Mouse (Mus musculus) midbrain, embryonic 14.5 days (tissue): Measurements from ENCODE around the gene Zfp90. TPM values are rescaled to one million over a fixed set of nuclear protein-coding genes. Genes with fewer than 3 reads are reported as not detected.

Experiments
- polyA plus RNA-seq: library from polyadenylated mRNA; unstranded; fragments of >200 nt; fragmentation: Nextera tagmentation; extraction: Ambion mirVana; gene quantifications from 2 replicates; pipeline ENCODE4 v1.2.1, GENCODE M21; 2014

Gene Zfp90
- polyA plus RNA-seq, 1 experiment from 2014 or later = 50.7 TPM

Other genes starting within 250 kb of the Zfp90 start
- gene Slc7a6, start 246.5 kb upstream of the Zfp90 start, polyA plus RNA-seq = 76.1 and 77.8 TPM in 2 replicates
- gene Slc7a6os, start 204.4 kb upstream of the Zfp90 start, polyA plus RNA-seq = 32.3 and 32.9 TPM in 2 replicates
- 52.1 and 56.5 TPM in 2 replicates for gene Prmt7, start 204.4 kb upstream of the Zfp90 start, polyA plus RNA-seq
- 44.1 and 45.2 TPM in 2 replicates for gene Smpd3, start 77.3 kb upstream of the Zfp90 start, polyA plus RNA-seq
- not detected in 2 replicates for gene 6030452D12Rik, start 85.2 kb downstream of the Zfp90 start, polyA plus RNA-seq
- 0.22 and 0.23 TPM in 2 replicates for gene Cdh3, start 95.6 kb downstream of the Zfp90 start, polyA plus RNA-seq
- 6.4 and 8.2 TPM in 2 replicates for gene Gm10073, start 158.1 kb downstream of the Zfp90 start, polyA plus RNA-seq
- gene Cdh1, start 188.0 kb downstream of the Zfp90 start, polyA plus RNA-seq = 0.26 and 1.9 TPM in 2 replicates